Mouse (Mus musculus) embryonic facial prominence, embryonic 15.5 days (tissue): ENCODE measurements around the gene Mup4. TPM values are rescaled to one million over a fixed set of nuclear protein-coding genes. Genes with fewer than 3 reads are reported as not detected.
"Not testable (repeated sequence)": the region's sequence is repeated elsewhere in the genome, so short reads cannot be mapped to it uniquely, and the experiment has no call there.

Source experiments
- ATAC-seq: fragments of 200-750 bp; cut with Nextera tagmentation; 2 replicates; pipeline ENCODE4 v1.8.0; 2017; ENCODE audit warnings: low read depth, moderate TSS enrichment; ENCODE audit not compliant: insufficient number of reproducible peaks, low FRiP score, low TSS enrichment
- H3K27ac ChIP-seq: fragments of 300-500 bp; sonication (generic); replicated peaks from 2 replicates; pipeline ENCODE4 v1.5.1; 2015; ENCODE audit warnings: mild to moderate bottlenecking, inconsistent platforms
- H3K27me3 ChIP-seq: fragments of 300-500 bp; sonication (generic); 2 replicates; pipeline ENCODE4 v1.6.1; 2015; ENCODE audit warnings: inconsistent platforms
- H3K36me3 ChIP-seq: fragments of 300-500 bp; sonication (generic); 2 replicates; pipeline ENCODE4 v1.6.1; 2015; ENCODE audit warnings: mild to moderate bottlenecking, inconsistent platforms
- H3K4me1 ChIP-seq: fragments of 300-500 bp; sonication (generic); 2 replicates; pipeline ENCODE4 v1.6.1; 2015; ENCODE audit warnings: inconsistent platforms
- H3K4me2 ChIP-seq: fragments of 300-500 bp; sonication (generic); replicated peaks from 2 replicates; pipeline ENCODE4 v1.6.1; 2015; ENCODE audit warnings: mild to moderate bottlenecking, inconsistent platforms
- H3K4me3 ChIP-seq: fragments of 300-500 bp; sonication (generic); replicated peaks from 2 replicates; pipeline ENCODE4 v1.5.1; 2015; ENCODE audit warnings: mild to moderate bottlenecking, inconsistent platforms
- H3K9ac ChIP-seq: fragments of 300-500 bp; sonication (generic); 2 replicates; pipeline ENCODE4 v1.6.1; 2015; ENCODE audit warnings: inconsistent platforms
- H3K9me3 ChIP-seq: fragments of 300-500 bp; sonication (generic); replicated peaks from 2 replicates; pipeline ENCODE4 v1.6.1; 2016; ENCODE audit warnings: inconsistent platforms
- WGBS: fragments of 180-500 bp; shearing (Covaris S2); methylation state at CpG from one replicate; pipeline ENCODE4 v1.1.7; 2015; 5-methylcytosine and 5-hydroxymethylcytosine counted together
- polyA plus RNA-seq: library from polyadenylated mRNA; unstranded; fragments of >200 nt; fragmentation: Nextera tagmentation; extraction: Ambion mirVana; gene quantifications from 2 replicates; pipeline ENCODE4 v1.2.1, GENCODE M21; 2015

Gene Mup4
- polyA plus RNA-seq, result not detected in 2 replicates

DNA sequence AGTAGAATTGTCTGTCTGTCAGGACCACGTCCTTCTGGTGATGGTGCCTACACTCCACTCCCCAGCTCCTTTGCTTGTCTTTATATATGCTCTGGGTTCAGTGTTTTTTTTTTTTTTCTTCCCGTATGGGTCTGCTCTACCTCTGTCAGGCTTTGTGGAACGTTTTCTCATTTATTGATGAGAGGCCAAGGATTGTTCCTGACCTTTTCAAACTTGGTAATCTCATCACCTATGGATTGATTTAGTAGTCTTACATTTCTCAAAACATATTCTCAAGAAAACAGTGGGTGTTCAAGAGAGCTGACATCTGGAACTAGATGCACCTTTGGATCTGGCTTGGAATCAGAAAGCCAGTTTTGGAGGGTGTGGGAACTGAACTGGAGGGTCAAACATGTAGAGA lies at the start of gene Mup4:
Mup4 (minus strand) TSS at position 101 of the 400 bp plus-strand sequence.
- no peak within 1 kb of the TSS for H3K9ac ChIP-seq
- H3K4me1 ChIP-seq, result no peaks in the 10 kb centered on the region
- H3K36me3 ChIP-seq, result no peaks in the 10 kb centered on the region
- no peaks in the 10 kb centered on the region for H3K9me3 ChIP-seq
- 71% methylated on average over 3 of the region's 3 CpGs for WGBS
- ATAC-seq, result no peak
- no peak within 1 kb of the TSS for H3K4me2 ChIP-seq
- no peaks in the 10 kb centered on the region for H3K27me3 ChIP-seq
- no peak within 1 kb of the TSS for H3K4me3 ChIP-seq
- no peak within 1 kb of the TSS for H3K27ac ChIP-seq

DNA sequence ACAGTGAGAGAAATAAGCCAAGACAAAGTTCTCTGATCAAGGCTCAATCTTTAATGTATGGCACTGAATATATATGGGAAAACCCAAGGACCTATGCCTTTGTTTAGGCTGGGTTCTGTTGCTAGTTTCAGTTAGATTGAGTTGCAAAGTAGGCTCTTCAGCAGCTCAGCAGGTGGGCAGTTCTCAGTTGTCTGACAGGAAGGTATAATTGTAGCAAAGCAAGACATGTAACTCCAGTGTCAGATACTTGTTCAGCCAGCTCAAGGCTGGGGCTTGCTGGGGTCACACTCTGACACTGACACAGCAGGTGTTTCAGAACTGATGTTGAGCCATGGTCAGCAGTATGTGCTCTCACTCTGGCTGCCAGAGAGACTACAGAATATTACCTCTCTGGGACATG lies 37.4 kb upstream of the Mup4 start:
- not testable (repeated sequence) for H3K9me3 ChIP-seq, H3K36me3 ChIP-seq, H3K27ac ChIP-seq, ATAC-seq, H3K4me3 ChIP-seq, H3K9ac ChIP-seq, H3K4me1 ChIP-seq, H3K27me3 ChIP-seq, H3K4me2 ChIP-seq

- no peaks in the 10 kb centered on the region for H3K27me3 ChIP-seq
- no peaks in the 10 kb centered on the region for H3K36me3 ChIP-seq
- H3K9me3 ChIP-seq, result no peaks in the 10 kb centered on the region
- no peak within 1 kb of the TSS for H3K4me3 ChIP-seq
- WGBS, result 36% methylated on average over 3 of the region's 3 CpGs
- H3K4me2 ChIP-seq, result no peak within 1 kb of the TSS
- no peak within 1 kb of the TSS for H3K27ac ChIP-seq
- no peak for ATAC-seq
- no peaks in the 10 kb centered on the region for H3K4me1 ChIP-seq
- no peak within 1 kb of the TSS for H3K9ac ChIP-seq
Observed at GRCm38 (mm10) chr4:59963405-59964344, 3.2 kb upstream of the Mup4 start, which contains the start of gene Mup6. Mup6 (plus strand) TSS chr4:59964294.

GRCm38 (mm10) chr4:59937543-59937942 lies 23.0 kb downstream of the Mup4 start:
- Histone ChIP-seq H3K4me3 (no peak overlapping the region), H3K9ac (no peak overlapping the region), H3K4me1 (no peaks in the 10 kb centered on the region), H3K27ac (no peak overlapping the region), H3K4me2 (no peak overlapping the region), H3K27me3 (no peaks in the 10 kb centered on the region), H3K9me3 (no peaks in the 10 kb centered on the region), H3K36me3 (no peaks in the 10 kb centered on the region)
- no peak for ATAC-seq
- WGBS, result 66% methylated on average over 2 of the region's 2 CpGs

GRCm38 (mm10) chr4:59932505-59933281 lies 27.8 kb downstream of the Mup4 start:
- ATAC-seq, result no peak; the same call in 1 of the 2 replicates

GRCm38 (mm10) chr4:59928347-59928746 lies 32.2 kb downstream of the Mup4 start:
- no peak overlapping the region for H3K4me2 ChIP-seq
- H3K9me3 ChIP-seq, result no peaks in the 10 kb centered on the region
- H3K36me3 ChIP-seq, result no peaks in the 10 kb centered on the region
- WGBS, result 16% methylated on average over 6 of the region's 6 CpGs
- no peak overlapping the region for H3K4me3 ChIP-seq
- no peaks in the 10 kb centered on the region for H3K27me3 ChIP-seq
- ATAC-seq, result no peak
- no peaks in the 10 kb centered on the region for H3K4me1 ChIP-seq
- no peak overlapping the region for H3K9ac ChIP-seq
- no peak overlapping the region for H3K27ac ChIP-seq

More at GRCm38 (mm10) chr4:59932505-59933281, 27.8 kb downstream of the Mup4 start:
- Histone ChIP-seq H3K9me3 (no peaks in the 10 kb centered on the region), H3K4me2 (no peak overlapping the region), H3K36me3 (no peaks in the 10 kb centered on the region), H3K27me3 (no peaks in the 10 kb centered on the region), H3K27ac (no peak overlapping the region), H3K4me1 (no peaks in the 10 kb centered on the region), H3K4me3 (no peak overlapping the region), H3K9ac (no peak overlapping the region)
- 43% methylated on average over 6 of the region's 6 CpGs for WGBS

- Histone ChIP-seq H3K4me1 (no peaks in the 10 kb centered on the region), H3K9ac (no peak overlapping the region), H3K27me3 (no peaks in the 10 kb centered on the region), H3K27ac (no peak overlapping the region), H3K4me3 (no peak overlapping the region), H3K4me2 (no peak overlapping the region), H3K36me3 (no peaks in the 10 kb centered on the region), H3K9me3 (no peaks in the 10 kb centered on the region)
- ATAC-seq, result no peak
- WGBS, result 80% methylated on average over 3 of the region's 3 CpGs
Observed at GRCm38 (mm10) chr4:59927666-59928065, 32.8 kb downstream of the Mup4 start.

DNA sequence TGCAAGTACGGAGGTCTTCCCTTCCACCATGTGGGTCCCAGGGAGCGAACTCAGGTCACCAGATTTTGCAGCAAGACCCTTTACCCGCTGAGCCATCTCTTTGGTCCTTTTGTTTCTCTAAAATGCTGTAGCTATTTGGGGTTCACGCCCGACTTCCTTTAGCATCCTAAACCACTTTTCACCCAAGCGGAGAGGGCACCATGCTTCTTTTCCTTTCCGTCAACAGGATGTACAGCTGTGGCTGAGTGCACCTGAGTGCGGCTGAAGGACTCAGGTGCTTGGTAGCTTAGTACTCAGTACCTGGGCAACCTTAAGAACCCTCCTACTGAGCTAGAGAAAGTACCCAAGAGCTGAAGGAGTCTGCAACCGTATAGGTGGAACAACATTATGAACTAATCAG lies 35.4 kb downstream of the Mup4 start:
- H3K4me2 ChIP-seq, result no peak overlapping the region
- H3K27ac ChIP-seq, result no peak overlapping the region
- no peak for ATAC-seq
- 83% methylated on average over 9 of the region's 9 CpGs for WGBS
- H3K9ac ChIP-seq, result no peak overlapping the region
- no peaks in the 10 kb centered on the region for H3K27me3 ChIP-seq
- no peak overlapping the region for H3K4me3 ChIP-seq
- H3K9me3 ChIP-seq, result no peaks in the 10 kb centered on the region
- H3K36me3 ChIP-seq, result no peaks in the 10 kb centered on the region
- H3K4me1 ChIP-seq, result no peaks in the 10 kb centered on the region

DNA sequence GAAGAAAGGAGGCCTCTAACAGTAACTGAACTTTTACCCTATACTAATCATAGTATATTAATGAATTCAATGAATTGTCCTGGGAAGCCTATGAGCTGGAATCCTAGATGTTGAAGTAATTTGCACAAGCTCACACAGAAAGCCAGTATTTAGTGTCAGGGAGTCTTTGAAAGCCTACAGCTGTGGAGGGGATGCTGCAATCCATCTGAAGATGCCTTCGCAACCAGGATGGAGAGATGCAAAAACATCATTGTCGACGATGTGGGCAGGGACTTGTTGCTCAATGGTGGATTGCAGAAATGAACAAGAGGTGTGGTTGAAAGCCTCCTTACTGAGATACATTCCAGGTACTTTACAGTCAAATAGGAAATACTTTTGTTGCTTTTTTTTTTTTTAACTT lies 42.5 kb downstream of the Mup4 start:
- ATAC-seq, result no peak
- WGBS, result 86% methylated on average over 3 of the region's 3 CpGs
- H3K4me3 ChIP-seq, result no peak overlapping the region

DNA sequence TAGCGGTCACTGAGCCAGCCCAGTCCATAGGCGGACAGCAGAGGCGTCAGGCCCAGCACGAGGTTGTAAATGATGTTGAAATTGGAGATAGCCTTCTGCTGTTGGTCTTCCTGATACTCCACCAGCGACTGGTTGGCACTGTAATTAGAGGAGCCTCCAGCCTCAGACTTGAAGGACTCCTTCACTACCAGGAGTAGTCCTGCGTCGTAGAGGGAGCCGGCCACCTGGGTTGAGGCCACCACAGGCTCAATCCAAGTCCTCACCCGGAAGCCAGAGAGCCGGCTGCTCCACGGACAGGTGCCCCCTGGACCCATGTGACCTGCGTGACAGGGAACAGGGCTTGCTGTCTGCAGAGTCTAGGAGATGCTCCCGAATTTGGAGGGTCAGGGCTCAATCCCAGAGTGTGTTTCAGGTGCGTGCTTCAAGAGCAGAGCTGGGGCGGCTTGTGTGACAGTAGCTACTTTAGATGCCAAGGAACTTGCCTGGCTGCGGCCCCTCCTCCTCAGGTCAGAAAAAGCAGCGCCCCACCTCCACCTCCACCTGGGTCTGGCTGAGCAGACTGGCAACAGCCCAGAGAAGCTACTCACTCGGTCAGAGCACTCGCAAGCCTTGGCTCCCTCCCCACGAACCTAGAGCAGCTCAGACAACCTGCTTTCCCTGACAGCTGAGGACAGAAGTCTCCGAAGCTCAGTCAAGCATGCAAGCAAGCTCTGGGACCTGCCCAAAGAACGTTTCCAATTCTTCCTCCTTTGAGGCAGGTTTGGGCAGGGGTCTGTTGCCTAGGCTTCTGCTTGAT lies 45.7 kb downstream of the Mup4 start, which contains the start of gene Slc46a2:
Slc46a2 (minus strand) TSS at position 449 of the 796 bp plus-strand sequence.
- no peak; the same call in 1 of the 2 replicates for ATAC-seq

More for the DNA sequence above, 42.5 kb downstream of the Mup4 start:
- no peaks in the 10 kb centered on the region for H3K4me1 ChIP-seq
- no peak overlapping the region for H3K9ac ChIP-seq
- H3K27ac ChIP-seq, result no peak overlapping the region
- H3K4me2 ChIP-seq, result no peak overlapping the region
- H3K27me3 ChIP-seq, result peaks cover 15% of the 10 kb centered on the region
- H3K9me3 ChIP-seq, result no peaks in the 10 kb centered on the region
- no peaks in the 10 kb centered on the region for H3K36me3 ChIP-seq

More for the DNA sequence above, 45.7 kb downstream of the Mup4 start, which contains the start of gene Slc46a2:
- H3K9me3 ChIP-seq, result no peaks in the 10 kb centered on the region
- H3K27ac ChIP-seq, result no peak within 1 kb of the TSS
- no peak within 1 kb of the TSS for H3K9ac ChIP-seq
- no peak within 1 kb of the TSS; the same call in 1 of the 2 replicates for H3K4me3 ChIP-seq
- H3K4me1 ChIP-seq, result no peaks in the 10 kb centered on the region
- no peaks in the 10 kb centered on the region for H3K36me3 ChIP-seq
- 10% methylated on average over 22 of the region's 22 CpGs for WGBS
- peaks cover 15% of the 10 kb centered on the region for H3K27me3 ChIP-seq
- H3K4me2 ChIP-seq, result 0 out of 2 replicates have a peak within 1 kb of the TSS, but pooled peaks have one; percentile 8
